Mouse (Mus musculus): ENCODE results near the gene Adgrg5.

DNA sequence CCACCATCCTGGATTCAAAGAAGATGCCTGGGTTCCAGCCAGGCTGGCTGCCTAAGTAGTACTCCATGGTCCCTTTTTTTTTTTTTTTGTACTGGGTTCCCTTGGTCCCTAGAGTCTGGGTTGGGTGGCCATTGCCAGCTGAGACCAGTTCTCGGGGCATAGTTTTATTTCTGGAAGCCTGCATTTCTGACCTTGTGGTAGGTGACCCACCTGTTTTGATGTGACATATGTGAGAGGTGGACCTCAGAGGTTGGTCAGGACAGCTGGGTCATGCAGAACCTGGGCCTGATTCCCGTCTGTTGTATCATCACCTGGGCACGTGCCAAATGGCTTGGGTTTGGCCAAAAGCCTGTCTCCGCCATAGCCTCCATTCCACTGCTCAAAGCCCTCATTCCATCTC, 66.2 kb downstream of the Adgrg5 start:
- TF ChIP-seq CTCF (IDR thresholded peaks at IDR 0.05; ENCODE audit: control insufficient read depth, insufficient read depth, insufficient replicate concordance, low read depth, low read length), result no peak
- no peak for TF ChIP-seq POLR2A (IDR thresholded peaks at IDR 0.05; ENCODE audit: control insufficient read depth, low read depth, low read length)
